Mouse (Mus musculus) brown adipose tissue, adult 24 weeks (tissue): ENCODE measurements at regions not wholly inside any gene's neighbourhood (a gene's known extent, or its start where the extent isn't known, plus 50 kb on each side); places are given as distances from the start of the nearest gene placed in this dataset.
"Not testable (repeated sequence)": the region's sequence is repeated elsewhere in the genome, so short reads cannot be mapped to it uniquely, and the experiment has no call there.

Experiments used
- H3K27ac ChIP-seq: fragments of 200-500 bp; replicated peaks from 2 replicates; pipeline ENCODE4 v1.5.1; 2012; ENCODE audit warnings: low read depth, mild to moderate bottlenecking, low read length
- H3K4me1 ChIP-seq: fragments of 200-500 bp; 2 replicates; pipeline ENCODE4 v1.6.1; 2012; ENCODE audit warnings: low read length, mixed read lengths; ENCODE audit not compliant: control insufficient read depth, insufficient read depth, insufficient read length
- H3K4me3 ChIP-seq: fragments of 200-500 bp; 2 replicates; pipeline ENCODE4 v1.5.1; 2012; ENCODE audit warnings: low read depth, mild to moderate bottlenecking, low read length, moderate library complexity; ENCODE audit not compliant: insufficient read depth

- H3K27ac ChIP-seq: no peak overlapping the region
- H3K4me3 ChIP-seq: no peak overlapping the region
- no peaks in the 10 kb centered on the region for H3K4me1 ChIP-seq
Observed at GRCm38 (mm10) chr9:41914611-41915010, 209.5 kb downstream of the Sorl1 start.

- H3K4me1 ChIP-seq: no peaks in the 10 kb centered on the region
- no peak overlapping the region for H3K4me3 ChIP-seq
- no peak overlapping the region for H3K27ac ChIP-seq
Observed at GRCm38 (mm10) chr9:41913911-41914310, 210.2 kb downstream of the Sorl1 start.

GRCm38 (mm10) chr9:41912482-41912881, 211.6 kb downstream of the Sorl1 start:
- no peak overlapping the region for H3K27ac ChIP-seq
- no peaks in the 10 kb centered on the region for H3K4me1 ChIP-seq
- H3K4me3 ChIP-seq: no peak overlapping the region

- no peaks in the 10 kb centered on the region for H3K4me1 ChIP-seq
- H3K4me3 ChIP-seq: no peak overlapping the region
- H3K27ac ChIP-seq: no peak overlapping the region
Observed at GRCm38 (mm10) chr9:41900606-41900974, 223.5 kb downstream of the Sorl1 start.

GRCm38 (mm10) chr9:41899766-41900605, 224.1 kb downstream of the Sorl1 start:
- no peaks in the 10 kb centered on the region for H3K4me1 ChIP-seq
- no peak overlapping the region for H3K4me3 ChIP-seq
- H3K27ac ChIP-seq: no peak overlapping the region

GRCm38 (mm10) chr9:41895106-41895505, 229.0 kb downstream of the Sorl1 start:
- no peak overlapping the region for H3K4me3 ChIP-seq
- no peak overlapping the region for H3K27ac ChIP-seq
- no peaks in the 10 kb centered on the region for H3K4me1 ChIP-seq

GRCm38 (mm10) chr9:41892841-41893240, 231.3 kb downstream of the Sorl1 start:
- H3K27ac ChIP-seq: no peak overlapping the region
- H3K4me3 ChIP-seq: no peak overlapping the region
- H3K4me1 ChIP-seq: no peaks in the 10 kb centered on the region

- no peak overlapping the region for H3K4me3 ChIP-seq
- no peaks in the 10 kb centered on the region for H3K4me1 ChIP-seq
- no peak overlapping the region for H3K27ac ChIP-seq
Observed at GRCm38 (mm10) chr9:41891206-41891605, 232.9 kb downstream of the Sorl1 start.

GRCm38 (mm10) chr9:41890273-41891141, 233.6 kb downstream of the Sorl1 start:
- Histone ChIP-seq H3K4me3 (peak overlapping the region; percentile 50), H3K27ac (no peak overlapping the region), H3K4me1 (no peaks in the 10 kb centered on the region)

GRCm38 (mm10) chr9:41889568-41890272, 234.4 kb downstream of the Sorl1 start:
- Histone ChIP-seq H3K4me3 (peak overlapping the region; percentile 50; the same call in 1 of the 2 replicates), H3K27ac (no peak overlapping the region), H3K4me1 (no peaks in the 10 kb centered on the region)

GRCm38 (mm10) chr9:41888616-41889150, 235.4 kb downstream of the Sorl1 start:
- no peak overlapping the region for H3K4me3 ChIP-seq
- H3K27ac ChIP-seq: no peak overlapping the region
- H3K4me1 ChIP-seq: no peaks in the 10 kb centered on the region

GRCm38 (mm10) chr9:41886456-41886855, 237.6 kb downstream of the Sorl1 start:
- H3K4me1 ChIP-seq, H3K4me3 ChIP-seq, H3K27ac ChIP-seq: not testable (repeated sequence)

- H3K4me3 ChIP-seq: no peak overlapping the region
Observed at GRCm38 (mm10) chr9:41880457-41880856, 243.6 kb downstream of the Sorl1 start.

GRCm38 (mm10) chr9:41879080-41879479, 245.0 kb downstream of the Sorl1 start:
- Histone ChIP-seq H3K4me1 (no peaks in the 10 kb centered on the region; the same call in 1 of the 2 replicates), H3K27ac (no peak overlapping the region), H3K4me3 (no peak overlapping the region)

More at GRCm38 (mm10) chr9:41880457-41880856, 243.6 kb downstream of the Sorl1 start:
- H3K4me1 ChIP-seq: no peaks in the 10 kb centered on the region; the same call in 1 of the 2 replicates
- no peak overlapping the region for H3K27ac ChIP-seq

- Histone ChIP-seq H3K4me1 (no peaks in the 10 kb centered on the region), H3K4me3 (no peak overlapping the region), H3K27ac (no peak overlapping the region)
Observed at GRCm38 (mm10) chr9:41861136-41861535, 263.0 kb downstream of the Sorl1 start.
